Mouse (Mus musculus) heart, adult 10 weeks (tissue): ENCODE measurements around the gene Serinc4. TPM values are rescaled to one million over a fixed set of nuclear protein-coding genes. Genes with fewer than 3 reads are reported as not detected.

Experiments used
- polyA plus RNA-seq: library from polyadenylated mRNA; stranded (reverse); fragments of 350-450 nt; fragmentation: Illumina TruSeq; extraction: RNeasy Lipid Tissue Mini Kit (QIAGEN cat#74804); gene quantifications from one replicate; pipeline ENCODE4 v1.2.3, GENCODE M21; 2014; ENCODE audit warnings: low read depth, low replicate concordance

Serinc4 gene
- not detected for polyA plus RNA-seq

DNA sequence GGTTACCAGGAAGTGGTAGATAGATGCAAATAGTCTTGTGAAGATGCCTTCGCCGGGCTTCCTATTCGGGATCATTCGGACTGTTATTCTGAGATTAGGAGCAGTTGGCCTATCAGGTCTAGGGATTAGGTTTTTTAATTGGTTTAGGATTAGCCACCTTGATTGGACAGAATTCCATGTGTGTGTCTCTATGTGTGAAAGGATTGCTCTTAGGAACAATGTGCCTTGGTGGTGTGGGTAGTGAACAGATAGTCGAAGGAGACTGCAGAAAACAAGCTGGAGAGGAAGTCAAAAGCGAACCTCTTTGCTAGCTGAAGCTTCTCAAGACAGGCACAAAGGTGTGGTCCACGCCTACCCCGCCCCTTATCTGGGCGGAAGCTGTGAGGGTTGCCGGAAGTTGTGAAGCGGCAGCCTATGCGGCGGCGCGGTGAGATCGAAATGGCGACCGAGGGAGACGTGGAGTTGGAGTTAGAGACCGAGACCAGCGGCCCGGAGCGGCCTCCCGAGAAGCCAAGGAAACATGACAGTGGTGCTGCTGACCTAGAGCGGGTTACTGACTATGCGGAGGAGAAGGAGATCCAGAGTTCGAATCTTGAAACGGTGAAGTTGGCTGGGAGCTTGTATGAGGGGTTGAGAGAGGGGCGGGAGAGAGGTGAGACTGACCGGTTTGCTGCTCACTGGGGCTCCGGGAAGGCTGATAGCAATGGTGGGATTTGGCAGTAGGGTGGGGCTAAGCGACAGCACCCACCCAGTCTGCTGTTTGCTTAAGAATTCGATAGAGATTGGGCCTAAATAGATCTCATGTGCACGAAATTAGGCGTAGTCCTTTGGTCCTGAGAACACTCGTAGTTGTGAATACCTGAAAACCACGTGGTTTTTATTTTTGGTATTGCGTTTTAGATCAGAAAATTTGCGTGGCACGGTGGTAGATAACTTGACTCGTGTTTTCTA is at the start of gene Serinc4:
TSS of gene Serinc4 (minus strand) at position 90 of the 951 bp plus-strand sequence.

DNA sequence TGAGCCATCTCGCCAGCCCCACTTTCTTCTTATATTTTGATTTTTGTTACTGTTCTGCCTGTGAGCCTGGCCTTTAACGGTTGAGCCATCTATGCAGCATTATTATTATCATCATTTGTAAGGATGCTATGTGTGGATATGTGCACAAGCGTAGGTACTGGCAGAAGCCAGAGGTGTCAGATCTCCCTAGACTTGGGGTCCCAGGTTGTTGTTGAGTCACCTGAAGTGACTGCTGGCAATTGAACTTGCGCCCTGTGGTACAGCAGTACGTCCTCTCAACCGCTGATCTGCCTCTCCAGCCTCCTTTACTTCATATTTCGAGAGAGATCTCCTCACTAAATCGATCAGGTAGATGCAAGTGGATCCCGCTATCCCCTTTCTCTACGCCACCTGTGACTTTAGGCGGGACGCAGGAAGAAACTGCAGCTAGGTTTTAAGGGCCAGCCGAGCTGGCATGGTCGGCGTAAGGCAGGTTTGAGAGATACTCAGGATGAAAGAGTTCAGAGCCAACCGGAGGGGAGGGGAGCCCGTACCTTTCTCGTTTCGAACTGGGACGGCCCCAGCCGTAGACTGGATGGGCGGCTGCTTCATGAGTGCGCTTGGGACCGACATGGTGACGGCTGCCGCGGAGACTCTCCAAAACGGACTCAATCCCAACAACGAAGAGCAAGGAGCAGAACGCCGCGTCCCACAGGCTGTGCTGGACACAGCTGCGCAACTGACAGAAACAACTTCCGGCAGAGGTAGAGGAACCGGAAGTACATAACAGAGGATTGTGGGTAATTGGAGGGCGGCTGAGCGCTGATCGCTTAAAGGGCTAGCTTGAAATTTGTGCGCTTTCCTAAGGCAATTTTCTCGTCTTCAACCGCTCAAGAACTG is 17.0 kb upstream of the Serinc4 start, which contains the start of gene Mfap1b:
TSS of gene Mfap1b (minus strand) at position 767 of the 879 bp plus-strand sequence.

DNA sequence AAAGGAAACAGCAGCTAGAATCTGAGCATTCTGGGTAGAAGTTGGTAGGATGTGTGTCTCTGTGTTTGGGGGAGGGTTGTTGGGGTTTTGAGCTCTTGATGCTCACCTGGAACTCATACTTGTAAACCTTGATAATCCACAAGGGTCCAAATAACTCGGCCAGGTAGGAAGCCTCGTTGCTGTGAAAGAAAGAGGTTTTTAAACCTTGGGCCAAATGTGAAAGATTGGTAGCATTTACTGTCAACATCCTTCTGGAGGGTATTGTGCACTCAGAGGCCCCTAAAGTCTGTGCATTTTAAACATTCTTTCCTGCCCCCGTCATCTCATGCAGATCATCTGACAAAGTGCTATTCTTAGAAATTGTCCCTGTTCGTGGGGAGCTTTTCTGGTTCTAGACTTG is 3.6 kb downstream of the Serinc4 start, which contains the start of gene Hypk:
TSS of gene Hypk (plus strand) at position 301 of the 400 bp plus-strand sequence.

DNA sequence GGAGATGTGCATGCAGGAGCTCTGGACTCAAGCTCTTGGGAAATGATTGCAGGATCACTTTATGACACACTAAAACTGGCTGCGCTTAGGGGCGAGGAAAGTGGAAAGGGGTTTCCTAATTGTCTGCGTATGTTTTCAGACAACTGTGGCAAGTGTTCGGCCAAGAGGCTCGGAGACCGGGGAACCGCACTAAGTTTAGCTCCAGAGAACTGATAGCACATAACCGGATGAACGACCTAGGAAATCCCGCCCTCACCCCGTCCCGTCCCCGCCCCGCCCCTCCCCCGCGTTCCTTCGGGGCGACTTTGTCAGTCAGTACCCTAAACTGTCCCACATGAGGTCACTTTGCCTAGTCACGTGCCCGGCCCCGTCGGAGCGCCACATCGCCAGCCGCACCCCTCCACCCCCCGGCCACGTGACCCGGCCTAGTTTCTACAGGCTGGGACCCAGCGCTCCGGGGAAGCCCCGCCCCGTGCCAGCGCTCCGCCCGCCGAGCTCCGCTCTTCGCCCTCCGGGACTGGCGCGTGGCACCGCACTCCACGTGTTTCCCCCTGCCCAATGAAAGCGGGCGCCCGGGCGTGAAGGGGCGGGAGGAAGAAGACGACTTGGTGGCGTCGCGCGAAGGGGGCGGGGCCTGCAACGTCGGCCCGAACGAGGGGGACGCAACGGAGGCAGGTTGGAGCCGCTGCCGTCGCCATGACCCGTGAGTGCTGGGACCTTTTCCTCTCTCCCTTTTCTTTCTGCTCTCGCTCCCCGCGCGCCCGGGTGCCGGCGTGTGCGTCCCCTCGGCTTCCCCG is 7.6 kb downstream of the Serinc4 start, which contains the start of gene Serf2:
TSS of gene Serf2 (plus strand) at position 457 of the 797 bp plus-strand sequence.

DNA sequence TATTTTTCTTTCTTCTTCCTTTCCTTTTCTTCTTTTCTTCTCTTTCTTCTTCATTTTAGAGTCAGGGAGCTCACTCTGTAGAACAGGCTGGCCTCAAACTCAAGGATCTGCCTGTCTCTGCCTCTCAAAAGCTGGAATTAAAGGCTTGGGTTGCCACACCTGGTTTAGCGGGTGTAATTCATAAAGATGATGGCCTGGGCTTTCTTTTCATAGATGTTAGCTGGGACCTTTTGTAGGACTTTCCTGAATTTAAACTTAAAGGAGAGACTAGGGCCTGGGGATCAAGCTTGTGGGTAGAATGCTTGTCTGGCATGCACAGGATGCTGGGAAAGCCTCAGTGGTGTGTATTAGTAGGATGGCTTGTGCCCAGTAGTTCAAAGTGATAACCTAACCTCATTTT is 12.4 kb downstream of the Serinc4 start, which contains the start of gene Ell3:
TSS of gene Ell3 (minus strand) at position 101 of the 400 bp plus-strand sequence.

DNA sequence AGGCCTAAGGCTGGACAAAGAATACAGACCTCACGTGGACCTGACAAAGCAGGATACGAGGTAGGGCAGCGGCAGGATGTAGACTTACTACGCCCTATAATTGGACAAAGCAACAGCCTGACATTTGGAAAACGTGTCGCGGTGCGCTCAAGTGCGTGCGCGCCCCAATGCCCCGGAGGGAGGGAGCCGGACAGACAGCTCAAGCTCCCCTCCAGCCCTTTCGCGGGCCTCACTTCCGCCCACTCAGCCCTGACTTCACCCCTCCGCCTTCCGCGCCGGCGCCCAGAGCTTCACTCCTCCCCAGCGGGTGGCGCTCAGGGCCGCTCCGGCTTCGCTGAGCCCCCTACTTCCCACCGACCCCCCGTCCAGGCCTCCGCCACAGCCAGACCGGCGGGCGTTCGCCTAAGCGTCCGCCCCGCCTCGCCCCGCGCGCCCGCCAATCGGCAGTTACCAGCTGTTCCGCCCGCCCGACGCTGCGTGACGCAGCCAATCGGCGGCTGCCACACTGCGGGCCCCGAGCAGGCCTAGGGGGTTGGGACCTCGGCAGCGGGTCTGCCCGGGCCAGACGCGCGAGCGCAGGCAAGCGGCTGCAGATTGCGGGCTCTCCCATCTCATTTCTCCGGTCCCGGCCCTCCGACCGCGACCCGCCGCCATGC is 43.1 kb downstream of the Serinc4 start, which contains the start of the genes Pdia3 and Catsper2:
TSS of gene Pdia3 (plus strand) at position 389 of the 656 bp plus-strand sequence.
TSS of gene Catsper2 (minus strand) at position 406 of the 656 bp plus-strand sequence.

Other genes starting within 250 kb of the Serinc4 start
- gene Trp53bp1, start 185.4 kb downstream of the Serinc4 start, polyA plus RNA-seq, result 24.0 TPM
- 2.9 TPM for gene Map1a, start 167.2 kb downstream of the Serinc4 start, polyA plus RNA-seq
- 70.3 TPM for gene Ppip5k1, start 101.4 kb downstream of the Serinc4 start, polyA plus RNA-seq
- 1.8 TPM for gene Ckmt1, start 99.1 kb downstream of the Serinc4 start, polyA plus RNA-seq
- gene Strc, start 69.6 kb downstream of the Serinc4 start, polyA plus RNA-seq, result 0.21 TPM
- gene Pdia3, start 43.0 kb downstream of the Serinc4 start, polyA plus RNA-seq, result 115 TPM
- 5.0 TPM for gene Catsper2, start 43.0 kb downstream of the Serinc4 start, polyA plus RNA-seq
- 0.26 TPM for gene Ell3, start 12.5 kb downstream of the Serinc4 start, polyA plus RNA-seq
- gene Serf2, start 7.6 kb downstream of the Serinc4 start, polyA plus RNA-seq, result 543 TPM
- gene Hypk, start 3.5 kb downstream of the Serinc4 start, polyA plus RNA-seq, result 17.4 TPM
- gene Mfap1b, start 17.3 kb upstream of the Serinc4 start, polyA plus RNA-seq, result 39.7 TPM
- gene Mfap1a, start 49.9 kb upstream of the Serinc4 start, polyA plus RNA-seq, result 33.2 TPM
- gene Wdr76, start 49.9 kb upstream of the Serinc4 start, polyA plus RNA-seq, result 1.3 TPM